Mouse (Mus musculus): ENCODE results near the gene En2. TPM values are rescaled to one million over a fixed set of nuclear protein-coding genes. Genes with fewer than 3 reads are reported as not detected.

The En2 gene
- polyA plus RNA-seq, 1 experiment from 2014 or later: not detected

DNA sequence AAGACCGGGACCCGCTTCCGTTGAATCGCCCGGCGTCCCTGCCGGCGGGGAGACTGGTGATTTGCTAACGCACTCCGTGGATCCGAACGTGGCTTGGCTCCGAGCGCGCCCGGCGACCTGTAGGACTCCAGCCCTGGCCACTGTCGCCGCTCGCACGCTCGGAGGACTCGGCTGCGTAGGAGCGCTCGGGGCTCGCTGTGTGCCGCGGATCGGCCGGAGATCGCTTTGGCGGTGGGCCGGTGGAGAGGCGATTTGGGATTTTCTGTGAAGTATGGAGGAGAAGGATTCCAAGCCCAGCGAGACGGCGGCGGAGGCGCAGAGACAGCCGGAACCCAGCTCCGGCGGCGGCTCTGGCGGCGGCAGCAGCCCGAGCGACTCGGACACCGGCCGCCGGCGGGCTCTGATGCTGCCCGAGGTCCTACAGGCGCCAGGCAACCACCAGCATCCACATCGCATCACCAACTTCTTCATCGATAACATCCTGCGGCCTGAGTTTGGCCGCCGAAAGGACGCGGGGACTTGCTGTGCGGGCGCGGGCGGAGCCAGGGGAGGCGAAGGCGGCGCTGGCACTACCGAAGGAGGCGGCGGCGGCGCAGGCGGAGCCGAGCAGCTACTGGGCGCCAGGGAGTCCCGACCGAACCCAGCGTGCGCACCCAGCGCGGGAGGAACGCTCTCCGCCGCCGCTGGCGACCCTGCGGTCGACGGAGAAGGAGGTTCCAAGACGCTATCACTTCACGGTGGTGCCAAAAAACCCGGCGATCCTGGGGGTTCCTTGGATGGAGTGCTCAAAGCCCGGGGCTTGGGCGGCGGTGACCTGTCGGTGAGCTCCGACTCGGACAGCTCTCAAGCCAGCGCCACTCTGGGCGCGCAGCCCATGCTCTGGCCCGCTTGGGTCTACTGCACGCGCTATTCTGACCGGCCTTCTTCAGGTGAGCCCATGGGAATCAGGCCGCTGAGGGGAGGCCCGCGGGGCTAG is 1.1 kb downstream of the En2 start:
- Histone ChIP-seq H3K9me3 (replicated peaks) (no peaks in the 10 kb centered on the region), H3K36me3 (no peaks in the 10 kb centered on the region), H3K4me2 (peak overlapping the region; percentile 59), H3K27ac (no peak overlapping the region), H3K4me1 (peaks cover 15% of the 10 kb centered on the region; the same call in 1 of the 2 replicates), H3K9ac (no peak overlapping the region), H3K4me3 (peak overlapping the region; percentile 38), H3K27me3 (replicated peaks) (peaks cover 98% of the 10 kb centered on the region)
- under 1% methylated on average over 111 of the region's 111 CpGs for WGBS (ENCODE audit: insufficient replicate concordance)
- ATAC-seq: no peak

DNA sequence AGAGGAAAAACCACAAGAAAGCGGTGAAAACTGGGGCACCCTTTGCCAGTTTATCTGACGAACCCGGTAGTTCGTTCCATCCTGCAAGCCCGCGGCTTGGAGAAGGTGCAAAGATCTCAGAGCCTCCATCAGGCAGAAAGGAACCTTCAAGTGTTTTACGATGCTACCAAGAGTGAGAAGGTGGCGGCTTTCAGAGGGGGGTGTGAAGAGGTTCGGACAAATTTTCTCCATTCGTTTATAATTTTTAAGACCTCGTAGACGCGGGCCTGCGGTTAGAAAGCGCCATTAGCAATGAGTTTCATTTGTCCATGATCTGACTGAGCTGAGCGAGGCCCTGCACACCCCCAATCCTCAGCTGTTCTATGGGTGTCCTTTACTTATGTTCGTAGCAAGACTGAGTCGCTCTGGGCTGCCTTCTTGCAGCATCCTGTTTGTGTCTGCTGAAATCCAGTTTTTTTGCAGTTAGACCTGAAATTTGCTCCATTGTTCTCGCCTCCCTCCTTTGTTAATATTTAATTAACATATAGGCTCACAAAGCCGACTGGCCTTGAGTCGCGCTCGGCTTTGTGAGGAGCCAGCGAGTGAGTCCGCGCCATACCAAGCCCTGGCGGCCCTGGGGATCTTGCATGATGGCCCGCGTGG is 2.2 kb downstream of the En2 start:
- Histone ChIP-seq H3K27me3 (replicated peaks) (peaks cover 98% of the 10 kb centered on the region), H3K4me1 (peaks cover 15% of the 10 kb centered on the region; the same call in 1 of the 2 replicates), H3K27ac (no peak overlapping the region), H3K36me3 (no peaks in the 10 kb centered on the region), H3K9ac (no peak overlapping the region), H3K4me3 (no peak overlapping the region), H3K9me3 (replicated peaks) (no peaks in the 10 kb centered on the region), H3K4me2 (no peak overlapping the region)
- ATAC-seq: no peak
- WGBS (ENCODE audit: insufficient replicate concordance): 2% methylated on average over 29 of the region's 29 CpGs

DNA sequence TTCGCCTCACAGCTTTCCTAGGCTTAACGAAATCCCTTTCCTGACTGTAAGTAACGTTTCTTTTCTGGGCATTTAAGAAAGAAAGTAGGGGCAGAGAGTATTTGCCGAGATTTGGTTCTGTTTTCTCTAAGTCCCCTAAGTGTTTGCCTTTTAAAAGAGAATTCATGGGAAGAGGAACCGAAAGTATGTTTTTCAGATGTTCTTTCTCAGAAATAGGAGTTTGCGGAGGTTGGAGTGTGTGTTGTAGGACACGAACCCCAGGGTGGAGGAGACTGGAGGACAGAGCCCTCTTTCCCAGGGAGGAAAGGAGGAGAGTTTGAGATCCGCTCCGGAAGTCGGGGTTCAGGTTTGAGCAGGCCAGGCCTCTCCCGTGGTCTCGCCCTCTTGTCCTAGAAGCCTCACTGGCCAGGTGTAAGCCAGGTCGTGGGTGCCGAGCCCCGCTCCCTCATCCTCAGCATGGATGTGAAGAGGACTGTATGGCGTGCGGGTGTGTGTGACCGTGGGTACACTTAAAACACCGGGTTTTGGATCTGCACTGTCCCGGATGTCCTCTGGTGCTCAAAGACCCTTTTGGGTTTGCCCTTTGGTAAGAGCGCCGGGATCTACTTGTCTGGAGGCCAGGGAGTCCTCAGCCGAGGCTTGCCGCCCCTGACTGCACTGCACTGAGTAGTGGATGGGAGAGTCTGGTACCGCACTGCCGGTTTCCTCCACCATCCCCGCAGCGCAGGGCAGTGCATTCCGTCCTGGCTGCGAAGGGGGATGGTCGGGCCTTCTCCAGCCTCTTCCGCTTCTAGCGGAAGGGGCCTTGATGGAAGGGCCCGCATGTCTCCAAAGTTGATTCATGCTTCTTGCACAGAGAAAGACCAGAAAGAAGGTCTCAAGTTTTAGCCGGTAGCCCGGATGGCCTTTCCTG is 3.0 kb downstream of the En2 start:
- H3K9me3 ChIP-seq (replicated peaks): no peaks in the 10 kb centered on the region
- ATAC-seq: 0 out of 2 replicates have a peak, but pooled peaks have one; percentile 10
- H3K27me3 ChIP-seq (replicated peaks): peaks cover 98% of the 10 kb centered on the region
- H3K4me1 ChIP-seq: peaks cover 15% of the 10 kb centered on the region; the same call in 1 of the 2 replicates
- H3K4me2 ChIP-seq: 0 out of 2 replicates have a peak overlapping the region, but pooled peaks have one; percentile 27
- H3K4me3 ChIP-seq: no peak overlapping the region
- H3K27ac ChIP-seq: no peak overlapping the region
- H3K36me3 ChIP-seq: no peaks in the 10 kb centered on the region
- no peak overlapping the region for H3K9ac ChIP-seq
- WGBS (ENCODE audit: insufficient replicate concordance): 2% methylated on average over 36 of the region's 36 CpGs

DNA sequence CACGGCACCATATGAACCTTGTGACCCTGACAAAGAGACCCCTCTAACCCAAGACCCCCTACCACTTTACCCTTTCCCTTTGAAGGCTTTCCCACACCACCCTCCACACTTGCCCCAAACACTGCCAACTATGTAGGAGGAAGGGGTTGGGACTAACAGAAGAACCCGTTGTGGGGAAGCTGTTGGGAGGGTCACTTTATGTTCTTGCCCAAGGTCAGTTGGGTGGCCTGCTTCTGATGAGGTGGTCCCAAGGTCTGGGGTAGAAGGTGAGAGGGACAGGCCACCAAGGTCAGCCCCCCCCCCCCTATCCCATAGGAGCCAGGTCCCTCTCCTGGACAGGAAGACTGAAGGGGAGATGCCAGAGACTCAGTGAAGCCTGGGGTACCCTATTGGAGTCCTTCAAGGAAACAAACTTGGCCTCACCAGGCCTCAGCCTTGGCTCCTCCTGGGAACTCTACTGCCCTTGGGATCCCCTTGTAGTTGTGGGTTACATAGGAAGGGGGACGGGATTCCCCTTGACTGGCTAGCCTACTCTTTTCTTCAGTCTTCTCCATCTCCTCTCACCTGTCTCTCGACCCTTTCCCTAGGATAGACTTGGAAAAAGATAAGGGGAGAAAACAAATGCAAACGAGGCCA is 3.8 kb downstream of the En2 start:
- no peak overlapping the region for H3K27ac ChIP-seq
- no peaks in the 10 kb centered on the region for H3K9me3 ChIP-seq (replicated peaks)
- H3K9ac ChIP-seq: no peak overlapping the region
- WGBS (ENCODE audit: insufficient replicate concordance): 4% methylated on average over 5 of the region's 5 CpGs
- H3K4me2 ChIP-seq: no peak overlapping the region
- H3K36me3 ChIP-seq: no peaks in the 10 kb centered on the region
- H3K27me3 ChIP-seq (replicated peaks): peaks cover 98% of the 10 kb centered on the region
- H3K4me3 ChIP-seq: no peak overlapping the region
- peaks cover 15% of the 10 kb centered on the region; the same call in 1 of the 2 replicates for H3K4me1 ChIP-seq
- no peak for ATAC-seq

DNA sequence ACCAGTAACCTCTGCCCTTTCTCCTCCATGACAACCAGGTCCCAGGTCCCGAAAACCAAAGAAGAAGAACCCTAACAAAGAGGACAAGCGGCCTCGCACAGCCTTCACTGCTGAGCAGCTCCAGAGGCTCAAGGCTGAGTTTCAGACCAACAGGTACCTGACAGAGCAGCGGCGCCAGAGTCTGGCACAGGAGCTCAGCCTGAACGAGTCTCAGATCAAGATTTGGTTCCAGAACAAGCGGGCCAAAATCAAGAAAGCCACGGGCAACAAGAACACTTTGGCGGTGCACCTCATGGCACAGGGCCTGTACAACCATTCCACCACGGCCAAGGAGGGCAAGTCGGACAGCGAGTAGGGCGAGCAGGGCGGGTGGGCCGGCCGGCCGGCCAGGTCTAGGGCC is 4.6 kb downstream of the En2 start:
- 12% methylated on average over 17 of the region's 17 CpGs for whole genome bisulfite sequencing (ENCODE audit: insufficient replicate concordance)
- H3K4me2 ChIP-seq: no peak overlapping the region
- no peak overlapping the region for H3K27ac ChIP-seq
- ATAC-seq: no peak
- H3K4me1 ChIP-seq: peaks cover 15% of the 10 kb centered on the region; the same call in 1 of the 2 replicates
- no peaks in the 10 kb centered on the region for H3K36me3 ChIP-seq
- H3K4me3 ChIP-seq: no peak overlapping the region
- H3K27me3 ChIP-seq (replicated peaks): peaks cover 98% of the 10 kb centered on the region
- H3K9ac ChIP-seq: no peak overlapping the region
- H3K9me3 ChIP-seq (replicated peaks): no peaks in the 10 kb centered on the region

DNA sequence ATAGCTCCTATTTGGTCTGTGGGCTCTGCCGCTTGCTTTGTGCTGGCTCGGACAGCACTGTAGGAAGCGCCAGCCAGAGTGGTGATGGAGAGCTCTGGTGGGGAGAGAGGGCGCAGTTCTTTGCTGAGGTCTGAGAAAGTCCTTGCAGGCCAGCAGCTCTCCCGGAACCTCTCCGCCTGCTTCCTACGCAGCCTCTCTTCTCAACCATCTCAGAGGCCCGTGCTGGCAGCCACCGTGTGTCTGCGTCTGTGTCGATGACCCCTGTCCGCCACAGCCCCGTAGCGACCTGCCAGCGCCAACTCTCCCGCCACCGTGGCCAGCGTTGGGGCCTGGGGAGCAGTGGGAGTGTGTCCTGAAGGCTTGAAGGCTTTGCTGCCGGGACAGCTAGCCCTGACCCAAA is 5.4 kb downstream of the En2 start:
- H3K4me2 ChIP-seq: no peak overlapping the region
- no peak overlapping the region for H3K27ac ChIP-seq
- 5% methylated on average over 19 of the region's 19 CpGs for WGBS (ENCODE audit: insufficient replicate concordance)
- H3K27me3 ChIP-seq (replicated peaks): peaks cover 98% of the 10 kb centered on the region
- no peak overlapping the region for H3K9ac ChIP-seq
- no peaks in the 10 kb centered on the region for H3K9me3 ChIP-seq (replicated peaks)
- no peaks in the 10 kb centered on the region for H3K36me3 ChIP-seq
- H3K4me1 ChIP-seq: peaks cover 14% of the 10 kb centered on the region; the same call in 1 of the 2 replicates
- no peak for ATAC-seq
- H3K4me3 ChIP-seq: no peak overlapping the region

DNA sequence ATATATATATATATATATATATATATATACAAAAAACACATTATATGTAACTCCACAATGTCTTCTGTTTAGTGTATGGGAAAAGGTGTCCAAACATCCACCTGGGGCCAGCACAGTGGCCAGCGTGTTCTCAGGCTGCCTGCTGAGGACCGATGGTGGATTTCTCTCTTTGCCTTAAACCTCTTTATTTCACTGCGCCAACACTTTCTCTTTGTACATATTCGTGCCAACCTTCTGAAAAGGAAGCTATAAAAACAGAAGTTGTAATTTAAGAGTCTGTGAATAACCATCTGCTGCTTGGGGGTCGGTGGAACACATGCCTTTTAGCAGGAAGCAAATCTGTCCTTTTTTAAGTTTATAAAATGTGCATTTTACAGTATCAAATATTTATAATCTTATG is 6.2 kb downstream of the En2 start:
- H3K27ac ChIP-seq: no peak overlapping the region
- H3K9ac ChIP-seq: no peak overlapping the region
- WGBS (ENCODE audit: insufficient replicate concordance): 23% methylated on average over 5 of the region's 5 CpGs
- no peaks in the 10 kb centered on the region for H3K36me3 ChIP-seq
- no peak for ATAC-seq
- H3K4me3 ChIP-seq: no peak overlapping the region
- no peaks in the 10 kb centered on the region for H3K9me3 ChIP-seq (replicated peaks)
- H3K27me3 ChIP-seq (replicated peaks): peaks cover 98% of the 10 kb centered on the region
- H3K4me1 ChIP-seq: peaks cover 6% of the 10 kb centered on the region; the same call in 1 of the 2 replicates
- H3K4me2 ChIP-seq: no peak overlapping the region

DNA sequence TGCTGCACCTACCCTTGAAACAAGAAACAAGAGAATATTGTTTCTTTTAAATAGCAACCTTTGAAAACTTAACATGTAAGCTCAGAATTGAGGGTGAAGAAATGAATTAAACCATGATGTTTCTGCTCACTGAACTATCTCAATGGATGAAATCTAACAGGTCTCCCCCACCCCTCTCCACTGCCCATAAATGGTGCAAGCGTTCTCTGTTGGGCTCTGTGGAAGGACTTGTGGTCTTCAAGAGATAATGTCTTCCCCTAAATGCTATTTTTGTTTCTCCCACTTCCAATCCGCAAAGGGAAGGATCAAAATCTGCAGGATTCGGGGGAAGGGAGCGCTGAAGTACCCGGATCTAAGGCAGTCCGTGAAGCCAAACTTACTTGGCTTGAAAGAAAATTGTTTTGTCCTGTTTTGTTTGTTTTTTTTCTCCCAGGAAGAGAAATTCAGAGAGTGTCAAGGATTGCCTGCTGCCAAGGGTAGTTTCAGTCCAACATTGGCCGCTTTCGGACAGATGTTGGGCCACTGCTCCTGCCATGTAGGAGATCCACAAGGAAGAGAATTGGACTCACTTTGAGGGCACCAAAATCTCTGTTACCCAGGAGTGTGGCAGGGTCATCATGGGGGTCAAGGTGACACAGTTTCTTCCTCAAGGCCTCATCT is 6.9 kb downstream of the En2 start:
- no peak overlapping the region for H3K4me3 ChIP-seq
- H3K9ac ChIP-seq: no peak overlapping the region
- no peak for ATAC-seq
- no peaks in the 10 kb centered on the region for H3K9me3 ChIP-seq (replicated peaks)
- H3K4me1 ChIP-seq: peaks cover 6% of the 10 kb centered on the region; the same call in 1 of the 2 replicates
- no peak overlapping the region for H3K4me2 ChIP-seq
- H3K27me3 ChIP-seq (replicated peaks): peaks cover 98% of the 10 kb centered on the region
- H3K36me3 ChIP-seq: no peaks in the 10 kb centered on the region
- no peak overlapping the region for H3K27ac ChIP-seq
- WGBS (ENCODE audit: insufficient replicate concordance): 5% methylated on average over 8 of the region's 8 CpGs

DNA sequence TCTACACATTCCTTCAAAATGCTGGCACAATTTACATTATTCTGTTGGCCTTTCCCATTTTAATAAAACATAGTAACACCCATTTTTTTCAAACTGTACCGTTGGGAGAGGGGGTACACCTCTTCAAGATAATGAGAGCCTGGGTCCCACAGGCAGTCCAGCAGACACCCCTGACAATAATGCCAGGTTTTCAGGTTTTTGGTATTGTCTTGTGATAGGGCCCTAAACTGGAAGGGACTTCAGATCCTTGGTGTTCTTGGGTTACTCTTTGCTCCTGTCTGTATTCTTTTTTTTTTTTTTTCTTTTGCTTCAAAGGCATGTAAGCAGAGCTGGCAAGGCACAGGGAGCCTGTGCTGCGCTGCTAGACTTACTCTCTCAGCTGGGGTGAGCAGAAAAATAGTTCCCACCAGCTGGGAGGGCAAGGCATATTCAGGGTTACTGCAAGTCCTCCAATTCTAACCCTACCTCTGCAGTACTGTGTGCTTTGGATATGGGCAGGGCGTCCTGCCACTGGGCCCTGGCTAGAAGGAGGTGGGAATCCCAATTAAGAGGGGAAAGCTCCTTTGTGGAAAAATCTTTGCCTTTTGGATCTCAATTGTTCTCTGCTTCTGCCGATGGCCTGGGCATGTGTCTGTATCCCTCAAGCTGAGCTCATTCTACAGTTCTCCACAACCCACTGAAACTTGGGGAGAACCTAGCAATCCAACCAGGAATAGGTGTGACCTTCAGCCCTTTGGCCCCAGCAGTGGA is 7.6 kb downstream of the En2 start:
- ATAC-seq: no peak
- Histone ChIP-seq H3K4me3 (no peak overlapping the region), H3K27me3 (replicated peaks) (peaks cover 97% of the 10 kb centered on the region), H3K9me3 (replicated peaks) (no peaks in the 10 kb centered on the region), H3K4me2 (no peak overlapping the region), H3K4me1 (peaks cover 6% of the 10 kb centered on the region; the same call in 1 of the 2 replicates), H3K9ac (no peak overlapping the region), H3K36me3 (no peaks in the 10 kb centered on the region), H3K27ac (no peak overlapping the region)
- WGBS (ENCODE audit: insufficient replicate concordance): 6% methylated on average over 4 of the region's 4 CpGs

DNA sequence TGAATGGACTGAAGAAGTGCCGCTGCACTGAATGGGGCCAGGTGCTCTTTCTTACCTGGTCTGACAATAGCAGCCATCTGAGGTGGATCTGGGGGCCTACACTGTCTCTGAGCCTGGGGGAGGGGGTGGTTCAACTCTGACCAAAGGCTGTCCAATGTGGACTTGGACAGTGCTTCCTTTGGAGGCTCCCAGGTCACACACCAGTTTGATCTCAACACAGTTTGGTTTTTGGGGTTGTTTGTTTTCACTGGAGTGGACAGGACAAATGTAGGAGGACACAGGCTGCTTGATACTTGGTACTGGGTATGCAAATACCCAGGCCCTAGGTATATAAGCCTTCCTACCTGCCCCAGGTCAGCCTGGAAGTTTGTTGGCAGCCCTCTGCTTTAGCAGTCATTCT is 8.2 kb downstream of the En2 start:
- peaks cover 97% of the 10 kb centered on the region for H3K27me3 ChIP-seq (replicated peaks)
- WGBS (ENCODE audit: insufficient replicate concordance): 11% methylated on average over 1 of the region's 1 CpGs

More for the DNA sequence above, 8.2 kb downstream of the En2 start:
- Histone ChIP-seq H3K4me2 (no peak overlapping the region), H3K4me3 (no peak overlapping the region), H3K9ac (no peak overlapping the region), H3K27ac (no peak overlapping the region), H3K36me3 (no peaks in the 10 kb centered on the region), H3K4me1 (0 out of 2 replicates have a peak, but pooled peaks cover 2% of the 10 kb centered on the region), H3K9me3 (replicated peaks) (no peaks in the 10 kb centered on the region)
- ATAC-seq: no peak

Measured in liver, embryonic 12.5 days (tissue).